Mouse (Mus musculus) myocyte (in vitro differentiated cells): Measurements from ENCODE around the gene Gas2l2. TPM values are rescaled to one million over a fixed set of nuclear protein-coding genes. Genes with fewer than 3 reads are reported as not detected.
A peak's percentile ranks its signal among the peaks of the same experiment; 100 is the strongest.

Experiments used
- H3K27me3 ChIP-seq: one replicate; pipeline ENCODE4 v1.6.1; 2011; ENCODE audit not compliant: control insufficient read depth, insufficient read depth, insufficient read length
- H3K36me3 ChIP-seq: one replicate; pipeline ENCODE4 v1.6.1; 2011; ENCODE audit not compliant: control insufficient read depth, insufficient read depth
- H3K4me2 ChIP-seq: one replicate; pipeline ENCODE4 v1.6.1; 2011; ENCODE audit warnings: low read depth, control low read depth
- H3K4me3 ChIP-seq: one replicate; pipeline ENCODE4 v1.5.1; 2011; ENCODE audit warnings: mild to moderate bottlenecking, control low read depth, moderate library complexity
- H3K79me2 ChIP-seq: one replicate; pipeline ENCODE4 v1.6.1; 2011; ENCODE audit not compliant: control insufficient read depth, insufficient read depth
- H3ac ChIP-seq: one replicate; pipeline ENCODE4 v1.6.1; 2011; ENCODE audit not compliant: control insufficient read depth, insufficient read length
- CEBPB ChIP-seq: IDR thresholded peaks from 2 replicates; pipeline ENCODE4 v1.6.1; 2011; ENCODE audit warnings: mild to moderate bottlenecking, moderate library complexity; ENCODE audit not compliant: poor library complexity, insufficient read depth, severe bottlenecking
- E2F4 ChIP-seq: IDR thresholded peaks from one replicate; pipeline ENCODE4 v1.6.1; 2011; ENCODE audit warnings: mild to moderate bottlenecking, control low read depth, moderate library complexity; ENCODE audit not compliant: insufficient read depth
- MAX ChIP-seq: IDR thresholded peaks from one replicate; pipeline ENCODE4 v1.6.1; 2011; ENCODE audit warnings: low read depth, mild to moderate bottlenecking, control low read depth
- MYOD1 ChIP-seq, 3 experiments: IDR thresholded peaks; one replicate each; pipeline ENCODE4 v1.6.1; 2011; ENCODE audit warnings: control low read depth in 2 of 3, low read depth in 2 of 3, mild to moderate bottlenecking in 2 of 3, moderate library complexity in 1 of 3; ENCODE audit not compliant: insufficient read length in 2 of 3, control insufficient read depth in 1 of 3
- MYOG ChIP-seq, 3 experiments: IDR thresholded peaks; one replicate each; pipeline ENCODE4 v1.6.1; 2011; ENCODE audit warnings: control low read depth in 2 of 3, low read depth in 2 of 3, mild to moderate bottlenecking in 2 of 3; ENCODE audit not compliant: insufficient read length in 2 of 3, control insufficient read depth in 1 of 3, insufficient read depth in 1 of 3
- POLR2A ChIP-seq: IDR thresholded peaks from one replicate; pipeline ENCODE4 v1.6.1; 2011; ENCODE audit warnings: low read depth, mild to moderate bottlenecking, control low read depth, moderate library complexity; ENCODE audit not compliant: insufficient read length
- POLR2AphosphoS2 ChIP-seq: IDR thresholded peaks from one replicate; pipeline ENCODE4 v1.6.1; 2011; ENCODE audit warnings: low read depth, control low read depth; ENCODE audit not compliant: insufficient read length
- REST ChIP-seq: IDR thresholded peaks from one replicate; pipeline ENCODE4 v1.6.1; 2011; ENCODE audit warnings: mild to moderate bottlenecking, control low read depth, moderate library complexity; ENCODE audit not compliant: insufficient read depth, insufficient read length
- SRF ChIP-seq: IDR thresholded peaks from one replicate; pipeline ENCODE4 v1.6.1; 2011; ENCODE audit warnings: low read depth; ENCODE audit not compliant: control insufficient read depth, insufficient read length
- TCF12 ChIP-seq: IDR thresholded peaks from one replicate; pipeline ENCODE4 v1.6.1; 2011; ENCODE audit warnings: mild to moderate bottlenecking, control low read depth; ENCODE audit not compliant: poor library complexity, insufficient read depth, severe bottlenecking
- TCF3 ChIP-seq: IDR thresholded peaks from one replicate; pipeline ENCODE4 v1.6.1; 2011; ENCODE audit warnings: low read depth, control low read depth; ENCODE audit not compliant: insufficient read length
- USF1 ChIP-seq: IDR thresholded peaks from one replicate; pipeline ENCODE4 v1.6.1; 2011; ENCODE audit warnings: low read depth, mild to moderate bottlenecking, control low read depth, moderate library complexity
- polyA plus RNA-seq: library from polyadenylated mRNA; unstranded; fragments of >200 nt; fragmentation: generic; extraction: Trizol; gene quantifications from one replicate; pipeline ENCODE4 v1.2.1, GENCODE M21; 2012; ENCODE audit warnings: missing spikeins

The Gas2l2 gene
- polyA plus RNA-seq, 1 experiment = not detected

DNA sequence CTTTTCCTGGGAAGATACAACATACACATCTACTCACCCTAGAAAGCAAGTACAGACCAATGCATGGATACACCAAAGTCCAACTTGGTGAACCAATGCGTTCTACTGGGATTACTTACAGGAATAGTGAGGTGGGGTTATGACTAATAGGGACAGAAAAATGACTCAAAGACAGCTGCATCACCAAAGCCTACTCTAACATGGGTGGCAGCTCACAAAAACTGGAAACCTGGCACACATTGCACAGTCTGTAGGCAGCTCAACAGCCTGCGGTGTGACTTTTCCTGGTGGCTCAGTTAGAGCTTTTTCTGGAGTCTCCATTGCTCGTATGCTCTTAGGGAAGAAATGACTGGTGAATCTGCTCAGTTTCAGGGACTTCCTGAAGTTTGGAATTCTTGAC lies 39.5 kb upstream of the Gas2l2 start:
- H3K27me3 ChIP-seq = no peaks in the 10 kb centered on the region
- H3K79me2 ChIP-seq = peaks cover 5% of the 10 kb centered on the region
- no peaks in the 10 kb centered on the region for H3K36me3 ChIP-seq
- no peak for TF ChIP-seq POLR2AphosphoS2
- no peak for TF ChIP-seq USF1
- peak in 2 of 3 experiments; percentile 22 to 75 for TF ChIP-seq MYOD1 (IDR thresholded peaks at IDR 0.05; ENCODE audit: control insufficient read depth in 1 of 3, insufficient read length in 2 of 3, low read depth in 2 of 3)
- TF ChIP-seq CEBPB = no peak
- TF ChIP-seq REST = no peak
- TF ChIP-seq TCF12 = no peak
- TF ChIP-seq SRF = no peak
- no peak for TF ChIP-seq MAX
- no peak for TF ChIP-seq TCF3
- no peak for TF ChIP-seq POLR2A
- TF ChIP-seq E2F4 = no peak
- peak in 1 of 3 experiments; percentile 54 for TF ChIP-seq MYOG (IDR thresholded peaks at IDR 0.05; ENCODE audit: control insufficient read depth in 1 of 3, insufficient read depth in 1 of 3, insufficient read length in 2 of 3, low read depth in 2 of 3)
- no peak overlapping the region for H3K4me3 ChIP-seq
- H3K4me2 ChIP-seq = no peak overlapping the region
- no peak overlapping the region for H3ac ChIP-seq

DNA sequence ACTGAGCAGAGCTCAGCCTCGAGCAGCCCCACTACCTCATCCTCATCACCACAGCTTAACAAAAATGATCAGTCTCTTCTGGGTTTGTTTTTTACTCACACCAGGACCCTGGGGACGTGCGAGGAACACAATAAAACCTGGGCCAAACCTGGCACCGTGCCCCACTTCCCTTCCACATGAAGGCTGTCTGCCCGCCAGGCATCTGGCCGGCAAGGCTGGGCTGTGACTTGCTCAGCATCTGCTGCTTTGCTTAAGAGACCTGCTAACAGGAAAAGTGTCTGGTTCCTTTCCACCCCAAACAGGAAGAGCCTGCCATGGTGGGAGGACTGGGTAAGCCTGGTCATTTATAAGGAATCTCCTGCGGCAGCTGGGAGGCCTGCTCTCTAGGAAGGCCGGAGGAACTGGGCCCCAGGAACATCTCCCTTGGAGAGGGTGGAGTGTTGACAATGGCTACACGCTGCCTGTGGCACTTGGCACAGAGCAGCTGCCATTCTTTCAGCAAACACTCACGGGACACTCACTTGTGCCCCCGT lies 37.9 kb upstream of the Gas2l2 start:
- Histone ChIP-seq H3K4me2 (peak overlapping the region; percentile 49), H3K27me3 (no peaks in the 10 kb centered on the region), H3K79me2 (no peaks in the 10 kb centered on the region), H3K36me3 (no peaks in the 10 kb centered on the region), H3ac (no peak overlapping the region), H3K4me3 (no peak overlapping the region)
- no peak for TF ChIP-seq SRF
- no peak for TF ChIP-seq POLR2AphosphoS2
- peak; percentile 57 for TF ChIP-seq TCF3
- no peak for TF ChIP-seq E2F4
- TF ChIP-seq MYOD1 (IDR thresholded peaks at IDR 0.05; ENCODE audit: control insufficient read depth in 1 of 3, insufficient read length in 2 of 3, low read depth in 2 of 3) = peak in 2 of 3 experiments; percentile 43 to 90
- TF ChIP-seq USF1 = no peak
- TF ChIP-seq POLR2A = no peak
- peak; percentile 84 for TF ChIP-seq TCF12
- no peak for TF ChIP-seq MAX
- TF ChIP-seq REST = no peak
- peak; percentile 57 to 96 (median 92) for TF ChIP-seq MYOG (IDR thresholded peaks at IDR 0.05; ENCODE audit: control insufficient read depth in 1 of 3, insufficient read depth in 1 of 3, insufficient read length in 2 of 3, low read depth in 2 of 3)
- TF ChIP-seq CEBPB = no peak

GRCm38 (mm10) chr11:83465976-83466375 lies 36.7 kb upstream of the Gas2l2 start:
- TF ChIP-seq POLR2AphosphoS2 (no peak), TCF12 (peak; percentile 44), MAX (no peak), MYOG (IDR thresholded peaks at IDR 0.05; ENCODE audit: control insufficient read depth in 1 of 3, insufficient read depth in 1 of 3, insufficient read length in 2 of 3, low read depth in 2 of 3) (peak in 2 of 3 experiments; percentile 73 to 89), MYOD1 (IDR thresholded peaks at IDR 0.05; ENCODE audit: control insufficient read depth in 1 of 3, insufficient read length in 2 of 3, low read depth in 2 of 3) (peak in 2 of 3 experiments; percentile 48 to 84)
- H3K36me3 ChIP-seq = no peaks in the 10 kb centered on the region
- H3K27me3 ChIP-seq = no peaks in the 10 kb centered on the region
- no peaks in the 10 kb centered on the region for H3K79me2 ChIP-seq
- H3K4me3 ChIP-seq = no peak overlapping the region
- H3K4me2 ChIP-seq = peak overlapping the region; percentile 49
- no peak overlapping the region for H3ac ChIP-seq

DNA sequence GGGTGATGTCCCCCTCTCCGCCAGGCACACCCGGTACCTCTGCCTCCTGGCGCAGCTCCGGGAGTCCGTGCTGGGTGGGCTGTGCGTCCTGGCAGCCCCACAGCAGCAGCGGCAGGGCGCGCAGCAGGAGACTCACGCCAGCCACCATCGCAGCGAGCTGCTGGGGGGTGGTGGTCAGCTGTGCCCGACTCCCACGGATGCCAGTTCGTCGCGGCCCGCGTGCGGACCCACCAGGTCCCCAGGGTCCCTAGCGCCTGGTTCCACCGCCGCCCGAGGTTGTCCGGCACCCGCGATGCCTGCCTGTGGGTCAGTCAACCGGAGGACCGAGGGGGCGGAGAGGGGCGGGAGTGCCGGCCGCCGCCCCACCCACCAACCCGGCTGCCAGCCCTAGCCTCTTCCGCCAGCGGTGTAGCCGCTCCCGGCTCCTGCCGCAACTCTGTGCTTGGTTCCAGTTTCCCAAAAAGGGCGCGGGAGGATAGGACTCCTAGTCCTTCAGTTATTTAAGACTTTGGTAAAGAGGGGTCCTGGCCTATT lies 33.5 kb upstream of the Gas2l2 start, which contains the start of gene Mmp28:
TSS of gene Mmp28 (minus strand) at position 361 of the 534 bp plus-strand sequence.
- no peak for TF ChIP-seq MAX
- peak in 2 of 3 experiments; percentile 12 to 43 for TF ChIP-seq MYOG (IDR thresholded peaks at IDR 0.05; ENCODE audit: control insufficient read depth in 1 of 3, insufficient read depth in 1 of 3, insufficient read length in 2 of 3, low read depth in 2 of 3)
- peak; percentile 87 for TF ChIP-seq POLR2A
- no peak for TF ChIP-seq TCF3
- peak in 1 of 3 experiments; percentile 13 for TF ChIP-seq MYOD1 (IDR thresholded peaks at IDR 0.05; ENCODE audit: control insufficient read depth in 1 of 3, insufficient read length in 2 of 3, low read depth in 2 of 3)
- peak; percentile 61 for TF ChIP-seq POLR2AphosphoS2
- no peak for TF ChIP-seq REST
- Histone ChIP-seq H3K27me3 (no peaks in the 10 kb centered on the region), H3ac (peak within 1 kb of the TSS; percentile 68), H3K36me3 (no peaks in the 10 kb centered on the region), H3K4me2 (peak within 1 kb of the TSS; percentile 96), H3K79me2 (no peaks in the 10 kb centered on the region), H3K4me3 (peak within 1 kb of the TSS; percentile 30)
